Mouse (Mus musculus): Measurements from ENCODE around the gene Cry2.

The Cry2 gene

GRCm38 (mm10) chr2:92386821-92387570, 46.8 kb downstream of the Cry2 start:
- no peak for DNase-seq (ENCODE audit: low spot score)

GRCm38 (mm10) chr2:92385113-92386051, 48.5 kb downstream of the Cry2 start:
- DNase-seq (ENCODE audit: low spot score): no peak

GRCm38 (mm10) chr2:92384101-92384500, 49.7 kb downstream of the Cry2 start:
- no peak for DNase-seq (ENCODE audit: low spot score)

- no peak for DNase-seq (ENCODE audit: low spot score)
Observed at GRCm38 (mm10) chr2:92382759-92383158, 51.1 kb downstream of the Cry2 start.

GRCm38 (mm10) chr2:92381901-92382588, 51.8 kb downstream of the Cry2 start, which contains the start of gene 1700029I15Rik:
1700029I15Rik (plus strand) TSS chr2:92382538.
- DNase-seq (ENCODE audit: low spot score): no peak

GRCm38 (mm10) chr2:92381161-92381560, 52.7 kb downstream of the Cry2 start:
- no peak for DNase-seq (ENCODE audit: low spot score)

GRCm38 (mm10) chr2:92380495-92381050, 53.3 kb downstream of the Cry2 start:
- no peak for DNase-seq (ENCODE audit: low spot score)

GRCm38 (mm10) chr2:92379783-92380494, 53.9 kb downstream of the Cry2 start:
- no peak for DNase-seq (ENCODE audit: low spot score)

GRCm38 (mm10) chr2:92377320-92377719, 56.5 kb downstream of the Cry2 start:
- DNase-seq (ENCODE audit: low spot score): no peak

- DNase-seq (ENCODE audit: low spot score): no peak
Observed at GRCm38 (mm10) chr2:92376300-92376699, 57.5 kb downstream of the Cry2 start.

GRCm38 (mm10) chr2:92375788-92376187, 58.1 kb downstream of the Cry2 start:
- DNase-seq (ENCODE audit: low spot score): no peak

GRCm38 (mm10) chr2:92375099-92375623, 58.7 kb downstream of the Cry2 start:
- DNase-seq (ENCODE audit: low spot score): peak; percentile 95

- no peak for DNase-seq (ENCODE audit: low spot score)
Observed at GRCm38 (mm10) chr2:92374514-92374913, 59.3 kb downstream of the Cry2 start, which contains the start of the genes Pex16 and Large2. Pex16 (plus strand) TSS chr2:92374676. Large2 (minus strand) TSS chr2:92374869.

GRCm38 (mm10) chr2:92373437-92373813, 60.4 kb downstream of the Cry2 start:
- DNase-seq (ENCODE audit: low spot score): no peak

- no peak for DNase-seq (ENCODE audit: low spot score)
Observed at GRCm38 (mm10) chr2:92372767-92373436, 60.9 kb downstream of the Cry2 start.

- no peak for DNase-seq (ENCODE audit: low spot score)
Observed at GRCm38 (mm10) chr2:92371971-92372690, 61.7 kb downstream of the Cry2 start.

GRCm38 (mm10) chr2:92370821-92371805, 62.7 kb downstream of the Cry2 start:
- no peak for DNase-seq (ENCODE audit: low spot score)

- DNase-seq (ENCODE audit: low spot score): no peak
Observed at GRCm38 (mm10) chr2:92370375-92370774, 63.5 kb downstream of the Cry2 start.
